Mouse (Mus musculus): ENCODE results near the gene Olfr658. TPM values are rescaled to one million over a fixed set of nuclear protein-coding genes. Genes with fewer than 3 reads are reported as not detected.

Gene Olfr658
- total RNA-seq (2015) (not detected in 2 replicates), total RNA-seq (2017) (not detected in 2 replicates)

GRCm38 (mm10) chr7:104646841-104647482 lies at the start of gene Olfr658:
Gene Olfr658 (minus strand): TSS chr7:104647305.
- peak; percentile 99 for ATAC-seq (ENCODE audit: poor library complexity, severe bottlenecking)

- no peak for ATAC-seq (ENCODE audit: poor library complexity, severe bottlenecking)
Observed at GRCm38 (mm10) chr7:104686201-104686600, 39.1 kb upstream of the Olfr658 start, which contains the start of gene Olfr661. Gene Olfr661 (plus strand): TSS chr7:104686501.

GRCm38 (mm10) chr7:104666453-104666852 lies 19.3 kb upstream of the Olfr658 start, which contains the start of gene Olfr659:
Gene Olfr659 (plus strand): TSS chr7:104666753.
- no peak for ATAC-seq (ENCODE audit: poor library complexity, severe bottlenecking)

GRCm38 (mm10) chr7:104624494-104624893 lies 22.6 kb downstream of the Olfr658 start, which contains the start of gene Olfr657:
Gene Olfr657 (plus strand): TSS chr7:104624794.
- ATAC-seq (ENCODE audit: poor library complexity, severe bottlenecking): no peak

GRCm38 (mm10) chr7:104613655-104614054 lies 33.5 kb downstream of the Olfr658 start, which contains the start of gene Olfr656:
Gene Olfr656 (plus strand): TSS chr7:104613955.
- no peak for ATAC-seq (ENCODE audit: poor library complexity, severe bottlenecking)

- peak; percentile 72 for ATAC-seq (ENCODE audit: poor library complexity, severe bottlenecking)
Observed at GRCm38 (mm10) chr7:104604727-104605126, 42.4 kb downstream of the Olfr658 start.

GRCm38 (mm10) chr7:104603173-104603572 lies 43.9 kb downstream of the Olfr658 start:
- peak; percentile 93 for ATAC-seq (ENCODE audit: poor library complexity, severe bottlenecking)

GRCm38 (mm10) chr7:104601679-104602078 lies 45.4 kb downstream of the Olfr658 start, which contains the start of gene Olfr655:
Gene Olfr655 (minus strand): TSS chr7:104601779.
- ATAC-seq (ENCODE audit: poor library complexity, severe bottlenecking): no peak

Other genes starting within 250 kb of the Olfr658 start
- gene Trim30c, start 246.5 kb downstream of the Olfr658 start, total RNA-seq (2015): 2.0 and 2.8 TPM in 2 replicates
- 3.9 and 5.7 TPM in 2 replicates for gene Trim30c, start 246.5 kb downstream of the Olfr658 start, total RNA-seq (2017)
- gene Trim30a, start 182.1 kb downstream of the Olfr658 start, total RNA-seq (2015): 113 and 121 TPM in 2 replicates
- 82.3 and 86.1 TPM in 2 replicates for gene Trim30a, start 182.1 kb downstream of the Olfr658 start, total RNA-seq (2017)
- 43.3 and 43.8 TPM in 2 replicates for gene Trim30d, start 139.5 kb downstream of the Olfr658 start, total RNA-seq (2015)
- gene Trim30d, start 139.5 kb downstream of the Olfr658 start, total RNA-seq (2017): 39.9 and 41.0 TPM in 2 replicates
- gene Olfr651, start 97.2 kb downstream of the Olfr658 start, total RNA-seq (2015): not detected in 2 replicates
- gene Olfr651, start 97.2 kb downstream of the Olfr658 start, total RNA-seq (2017): not detected in 2 replicates
- gene Olfr652, start 86.4 kb downstream of the Olfr658 start, total RNA-seq (2015): not detected in 2 replicates
- not detected in 2 replicates for gene Olfr652, start 86.4 kb downstream of the Olfr658 start, total RNA-seq (2017)
- gene Olfr653, start 70.0 kb downstream of the Olfr658 start, total RNA-seq (2015): not detected in 2 replicates
- not detected in 2 replicates for gene Olfr653, start 70.0 kb downstream of the Olfr658 start, total RNA-seq (2017)
- not detected in 2 replicates for gene Olfr654, start 60.3 kb downstream of the Olfr658 start, total RNA-seq (2015)
- not detected in 2 replicates for gene Olfr654, start 60.3 kb downstream of the Olfr658 start, total RNA-seq (2017)
- gene Olfr655, start 45.5 kb downstream of the Olfr658 start, total RNA-seq (2015): not detected in 2 replicates
- gene Olfr655, start 45.5 kb downstream of the Olfr658 start, total RNA-seq (2017): not detected in 2 replicates
- not detected in 2 replicates for gene Olfr656, start 33.4 kb downstream of the Olfr658 start, total RNA-seq (2015)
- gene Olfr656, start 33.4 kb downstream of the Olfr658 start, total RNA-seq (2017): not detected in 2 replicates
- gene Olfr657, start 22.5 kb downstream of the Olfr658 start, total RNA-seq (2015): not detected in 2 replicates
- gene Olfr657, start 22.5 kb downstream of the Olfr658 start, total RNA-seq (2017): not detected in 2 replicates
- not detected in 2 replicates for gene Olfr659, start 19.4 kb upstream of the Olfr658 start, total RNA-seq (2015)
- gene Olfr659, start 19.4 kb upstream of the Olfr658 start, total RNA-seq (2017): not detected in 2 replicates
- gene Olfr661, start 39.2 kb upstream of the Olfr658 start, total RNA-seq (2015): not detected in 2 replicates
- gene Olfr661, start 39.2 kb upstream of the Olfr658 start, total RNA-seq (2017): not detected in 2 replicates
- not detected in 2 replicates for gene Usp17le, start 130.2 kb upstream of the Olfr658 start, total RNA-seq (2015)
- gene Usp17le, start 130.2 kb upstream of the Olfr658 start, total RNA-seq (2017): not detected in 2 replicates
- gene Usp17lb, start 195.3 kb upstream of the Olfr658 start, total RNA-seq (2015): not detected in 2 replicates
- not detected in 2 replicates for gene Usp17lb, start 195.3 kb upstream of the Olfr658 start, total RNA-seq (2017)
- not detected in 2 replicates for gene Usp17la, start 209.7 kb upstream of the Olfr658 start, total RNA-seq (2015)
- gene Usp17la, start 209.7 kb upstream of the Olfr658 start, total RNA-seq (2017): not detected in 2 replicates
- not detected in 2 replicates for gene Olfr665, start 230.7 kb upstream of the Olfr658 start, total RNA-seq (2015)
- not detected in 2 replicates for gene Olfr665, start 230.7 kb upstream of the Olfr658 start, total RNA-seq (2017)
- not detected in 2 replicates for gene Olfr666, start 248.6 kb upstream of the Olfr658 start, total RNA-seq (2015)
- not detected in 2 replicates for gene Olfr666, start 248.6 kb upstream of the Olfr658 start, total RNA-seq (2017)